Mouse (Mus musculus): ENCODE data around the gene Oosp3. TPM values are rescaled to one million over a fixed set of nuclear protein-coding genes. Genes with fewer than 3 reads are reported as not detected.

The Oosp3 gene
- total and polyA plus RNA-seq, 3 experiments, result not detected

DNA sequence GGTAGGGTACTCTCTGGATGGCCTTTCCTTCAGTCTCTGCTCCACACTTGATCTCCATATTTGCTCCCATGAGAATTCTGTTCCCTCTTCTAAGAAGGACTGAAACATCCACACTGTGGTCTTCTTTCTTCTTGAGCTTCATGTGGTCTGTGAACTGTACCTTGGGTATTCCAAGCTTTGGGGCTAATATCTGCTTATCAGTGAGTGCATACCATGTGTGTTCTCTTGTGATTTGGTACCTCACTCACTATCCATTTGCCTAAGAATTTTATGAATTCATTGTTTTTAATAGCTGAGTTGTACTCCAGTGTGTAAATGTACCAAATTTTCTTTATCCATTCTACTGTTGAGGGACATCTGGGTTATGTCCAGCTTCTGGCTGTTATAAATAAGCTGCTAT is 35.3 kb upstream of the Oosp3 start:
- Histone ChIP-seq H3K27ac (ENCODE audit: control insufficient read depth, low read depth, low read length) (no peak overlapping the region), H3K4me3 (ENCODE audit: control insufficient read depth in 1 of 2, insufficient read depth in 1 of 2, low read depth in 2 of 2, low read length in 2 of 2) (no peak overlapping the region), H3K4me1 (ENCODE audit: control insufficient read depth in 1 of 2, insufficient read depth in 2 of 2, low read length in 2 of 2) (no peaks in the 10 kb centered on the region), H3K9ac (ENCODE audit: control insufficient read depth, low read depth, low read length, poor library complexity, severe bottlenecking) (no peak overlapping the region), H3K36me3 (ENCODE audit: control insufficient read depth in 1 of 2, insufficient read depth in 2 of 2, low read length in 2 of 2) (no peaks in the 10 kb centered on the region), H3K27me3 (ENCODE audit: control insufficient read depth in 1 of 2, insufficient read depth in 2 of 2, low read length in 2 of 2) (peaks cover 5 to 7% of the 10 kb centered on the region in 2 experiments; a peak in 3 of 4 replicates), H3K79me2 (ENCODE audit: control insufficient read depth, insufficient read depth, low read length, poor library complexity) (no peaks in the 10 kb centered on the region), H3K9me3 (replicated peaks; ENCODE audit: insufficient read depth, low read length) (no peaks in the 10 kb centered on the region)
- TF ChIP-seq SIN3A (IDR thresholded peaks at IDR 0.05; ENCODE audit: low read length), result no peak
- TF ChIP-seq POLR2A (IDR thresholded peaks at IDR 0.05; ENCODE audit: control insufficient read depth in 1 of 2, insufficient read depth in 1 of 2, low read depth in 1 of 2, low read length in 2 of 2, poor library complexity in 1 of 2), result no peak
- TF ChIP-seq GABPA (IDR thresholded peaks at IDR 0.05; ENCODE audit: low read depth, low read length), result no peak
- no peak for TF ChIP-seq TAL1 (IDR thresholded peaks at IDR 0.05; ENCODE audit: low read length)
- no peak for TF ChIP-seq CHD1 (IDR thresholded peaks at IDR 0.05; ENCODE audit: low read depth, low read length)
- TF ChIP-seq SMC3 (IDR thresholded peaks at IDR 0.05; ENCODE audit: low read depth, low read length), result no peak
- no peak for TF ChIP-seq POLR2AphosphoS2 (IDR thresholded peaks at IDR 0.05; ENCODE audit: low read length)
- TF ChIP-seq USF1 (IDR thresholded peaks at IDR 0.05; ENCODE audit: low read depth, low read length), result no peak
- no peak for TF ChIP-seq RAD21 (IDR thresholded peaks at IDR 0.05; ENCODE audit: low read depth, low read length)
- no peak for TF ChIP-seq MYC (IDR thresholded peaks at IDR 0.05; ENCODE audit: low read depth, low read length)
- no peak for TF ChIP-seq MXI1 (IDR thresholded peaks at IDR 0.05; ENCODE audit: low read depth, low read length)
- no peak for TF ChIP-seq KAT2A (conservative IDR thresholded peaks at IDR 0.05; ENCODE audit: low read depth, low read length)
- no peak for TF ChIP-seq ELF1 (IDR thresholded peaks at IDR 0.05; ENCODE audit: low read depth, low read length)
- no peak for TF ChIP-seq MEF2A (IDR thresholded peaks at IDR 0.05; ENCODE audit: extremely low read depth, insufficient replicate concordance, low read depth, low read length, poor library complexity, severe bottlenecking)
- no peak for TF ChIP-seq E2F4 (IDR thresholded peaks at IDR 0.05; ENCODE audit: borderline replicate concordance, low read depth, low read length)
- TF ChIP-seq ZKSCAN1 (IDR thresholded peaks at IDR 0.05; ENCODE audit: low read depth, low read length), result no peak
- TF ChIP-seq ZC3H11A (IDR thresholded peaks at IDR 0.05; ENCODE audit: low read depth, low read length), result no peak
- DNase-seq (ENCODE audit: low read depth, low spot score), result no peak

- Histone ChIP-seq H3K79me2 (ENCODE audit: control insufficient read depth, insufficient read depth, low read length, poor library complexity) (no peaks in the 10 kb centered on the region), H3K27me3 (ENCODE audit: control insufficient read depth in 1 of 2, insufficient read depth in 2 of 2, low read length in 2 of 2) (peaks cover 1 to 13% of the 10 kb centered on the region in 2 experiments), H3K9ac (ENCODE audit: control insufficient read depth, low read depth, low read length, poor library complexity, severe bottlenecking) (no peak within 1 kb of the TSS), H3K4me1 (ENCODE audit: control insufficient read depth in 1 of 2, insufficient read depth in 2 of 2, low read length in 2 of 2) (no peaks in the 10 kb centered on the region), H3K36me3 (ENCODE audit: control insufficient read depth in 1 of 2, insufficient read depth in 2 of 2, low read length in 2 of 2) (no peaks in the 10 kb centered on the region), H3K27ac (ENCODE audit: control insufficient read depth, low read depth, low read length) (no peak within 1 kb of the TSS), H3K9me3 (replicated peaks; ENCODE audit: insufficient read depth, low read length) (no peaks in the 10 kb centered on the region), H3K4me3 (ENCODE audit: control insufficient read depth in 1 of 2, insufficient read depth in 1 of 2, low read depth in 2 of 2, low read length in 2 of 2) (no peak within 1 kb of the TSS)
- TF ChIP-seq MYB (IDR thresholded peaks at IDR 0.05; ENCODE audit: low read depth, low read length) (no peak), TAL1 (IDR thresholded peaks at IDR 0.05; ENCODE audit: low read length) (no peak), JUND (IDR thresholded peaks at IDR 0.05; ENCODE audit: low read depth, low read length) (no peak), ETS1 (IDR thresholded peaks at IDR 0.05; ENCODE audit: low read depth, low read length) (no peak), UBTF (IDR thresholded peaks at IDR 0.05; ENCODE audit: borderline replicate concordance, insufficient read depth, low read depth, low read length) (no peak), ZKSCAN1 (IDR thresholded peaks at IDR 0.05; ENCODE audit: low read depth, low read length) (no peak), ELF1 (IDR thresholded peaks at IDR 0.05; ENCODE audit: low read depth, low read length) (no peak), POLR2A (IDR thresholded peaks at IDR 0.05; ENCODE audit: control insufficient read depth in 1 of 2, insufficient read depth in 1 of 2, low read depth in 1 of 2, low read length in 2 of 2, poor library complexity in 1 of 2) (no peak), RCOR1 (IDR thresholded peaks at IDR 0.05; ENCODE audit: low read depth, low read length) (no peak), CTCF (IDR thresholded peaks at IDR 0.05 in 2 of 3, conservative IDR thresholded peaks at IDR 0.05 in 1 of 3; ENCODE audit: control insufficient read depth in 1 of 3, insufficient read depth in 1 of 3, low read depth in 2 of 3, low read length in 3 of 3, poor library complexity in 1 of 3, severe bottlenecking in 1 of 3) (no peak), POLR2AphosphoS2 (IDR thresholded peaks at IDR 0.05; ENCODE audit: low read length) (no peak), EP300 (IDR thresholded peaks at IDR 0.05; ENCODE audit: low read depth in 1 of 2, low read length in 2 of 2) (no peak), TCF12 (IDR thresholded peaks at IDR 0.05; ENCODE audit: low read depth, low read length) (no peak), ZMIZ1 (IDR thresholded peaks at IDR 0.05; ENCODE audit: low read depth, low read length) (no peak), GABPA (IDR thresholded peaks at IDR 0.05; ENCODE audit: low read depth, low read length) (no peak), USF1 (IDR thresholded peaks at IDR 0.05; ENCODE audit: low read depth, low read length) (no peak), MAZ (IDR thresholded peaks at IDR 0.05; ENCODE audit: low read depth, low read length) (no peak)
- no peak for DNase-seq (ENCODE audit: low read depth, low spot score)
These were observed 6.0 kb upstream of the Oosp3 start, which contains the start of gene Oosp1 for GRCm38 (mm10) chr19:11690839-11691238. Gene Oosp1, minus strand, starts transcription at chr19:11691150.

All from MEL (cell line).